Mouse (Mus musculus): ENCODE measurements around the gene Zfand5.

- TF ChIP-seq CTCF (IDR thresholded peaks at IDR 0.05) (no peak), EP300 (IDR thresholded peaks at IDR 0.05) (peak; percentile 32; the same call in 1 of the 2 replicates)
Observed at GRCm38 (mm10) chr19:21274714-21275113, 2.6 kb downstream of the Zfand5 start.
